In genomic region chr9:99580655-99581054, GRCm38 (mm10) we compare ENCODE assay signal across 9 mouse cellular contexts. TPM values are rescaled to one million over a fixed set of nuclear protein-coding genes. Genes with fewer than 3 reads are reported as not detected.
A peak's percentile ranks its signal among the peaks of the same experiment; 100 is the strongest.
DNase-seq lines count a peak whose midpoint lies in the region; ATAC-seq and TF ChIP-seq lines count a peak whose summit lies in the region.
"Had no signal": no experiment of that assay in that cellular context is flagged by ENCODE, and none has a peak within 500 bp of the region (broad histone marks: within the 10 kb centered on the region; RNA-seq: fewer than 3 reads in every experiment).

No protein-coding gene starts in this region.

- H3K27ac ChIP-seq in kidney, embryonic 15.5 days = no peak overlapping the region
- no peak overlapping the region for H3K27ac ChIP-seq in liver, postnatal 0 days (ENCODE audit: low read depth)
- H3K27ac ChIP-seq in small intestine, adult 2 months (ENCODE audit: insufficient read depth, low read depth, low read length) = no peak overlapping the region
- H3K27ac ChIP-seq: liver, embryonic 15.5 days had no signal

- peak; percentile 57 for TF ChIP-seq CTCF in E14TG2a.4 (conservative IDR thresholded peaks at IDR 0.05; ENCODE audit: low read length)
- peak; percentile 85 for TF ChIP-seq CTCF in liver, postnatal 0 days (IDR thresholded peaks at IDR 0.05; ENCODE audit: low read depth)
- TF ChIP-seq CTCF in small intestine, adult 2 months (IDR thresholded peaks at IDR 0.05; ENCODE audit: extremely low read depth, insufficient read length, insufficient replicate concordance, low read depth, low read length) = peak; percentile 43; the same call in 1 of the 2 replicates

- 44% methylated on average over 2 of the region's 2 CpGs for whole genome bisulfite sequencing in kidney, embryonic 15.5 days
- WGBS in liver, postnatal 0 days (ENCODE audit: insufficient replicate concordance) = 37% methylated on average over 2 of the region's 2 CpGs
- WGBS in small intestine, adult 2 months = 20% methylated on average over 2 of the region's 2 CpGs

- no peaks in the 10 kb centered on the region for H3K27me3 ChIP-seq in kidney, embryonic 15.5 days
- no peaks in the 10 kb centered on the region for H3K27me3 ChIP-seq in E14TG2a.4 (ENCODE audit: insufficient read depth, low read length)
- no peaks in the 10 kb centered on the region for H3K27me3 ChIP-seq in liver, postnatal 0 days (ENCODE audit: insufficient read depth, low read length)
- H3K27me3 ChIP-seq in small intestine, adult 2 months (ENCODE audit: control insufficient read depth, insufficient read depth, low read length) = no peaks in the 10 kb centered on the region
- H3K27me3 ChIP-seq: liver, embryonic 15.5 days had no signal

- no peaks in the 10 kb centered on the region for H3K9me3 ChIP-seq in kidney, embryonic 15.5 days (replicated peaks)
- H3K9me3 ChIP-seq in E14TG2a.4 (ENCODE audit: low read length) = no peaks in the 10 kb centered on the region
- no peaks in the 10 kb centered on the region for H3K9me3 ChIP-seq in liver, postnatal 0 days (ENCODE audit: low read length)
- H3K9me3 ChIP-seq: liver, embryonic 15.5 days had no signal

- no peak overlapping the region for H3K9ac ChIP-seq in kidney, embryonic 15.5 days
- H3K9ac ChIP-seq in liver, postnatal 0 days (replicated peaks) = no peak overlapping the region
- H3K9ac ChIP-seq: liver, embryonic 15.5 days had no signal

- no peak for TF ChIP-seq EP300 in liver, postnatal 0 days (IDR thresholded peaks at IDR 0.05; ENCODE audit: low read depth)

- H3K4me1 ChIP-seq in kidney, embryonic 15.5 days = peaks cover 9% of the 10 kb centered on the region
- H3K4me1 ChIP-seq in E14TG2a.4 (replicated peaks; ENCODE audit: low read depth, low read length) = peaks cover 36% of the 10 kb centered on the region
- peaks cover 3% of the 10 kb centered on the region; the same call in 1 of the 2 replicates for H3K4me1 ChIP-seq in liver, postnatal 0 days (ENCODE audit: insufficient read depth)
- peaks cover 6% of the 10 kb centered on the region; the same call in 1 of the 2 replicates for H3K4me1 ChIP-seq in small intestine, adult 2 months (ENCODE audit: control insufficient read depth, insufficient read depth, insufficient read length, low read length)

- no peak for ATAC-seq in kidney, embryonic 15.5 days (replicated peaks; ENCODE audit: low FRiP score)
- peak; percentile 33; the same call in 1 of the 2 replicates for ATAC-seq in liver, postnatal 0 days

- H3K4me2 ChIP-seq in kidney, embryonic 15.5 days = no peak overlapping the region
- no peak overlapping the region for H3K4me2 ChIP-seq in liver, postnatal 0 days (ENCODE audit: low read depth, low read length)
- H3K4me2 ChIP-seq: liver, embryonic 15.5 days had no signal

- TF ChIP-seq POLR2A in small intestine, adult 2 months (IDR thresholded peaks at IDR 0.05; ENCODE audit: low read depth, low read length) = no peak

- H3K4me3 ChIP-seq in kidney, embryonic 15.5 days (replicated peaks) = no peak overlapping the region
- no peak overlapping the region for H3K4me3 ChIP-seq in E14TG2a.4 (replicated peaks; ENCODE audit: low read length)
- H3K4me3 ChIP-seq in liver, postnatal 0 days (ENCODE audit: low read depth, low read length) = no peak overlapping the region
- H3K4me3 ChIP-seq in small intestine, adult 2 months (ENCODE audit: low read depth, low read length) = no peak overlapping the region
- H3K4me3 ChIP-seq: liver, embryonic 15.5 days had no signal

- DNase-seq in adrenal gland, adult (ENCODE audit: inconsistent age in 2 of 2, low spot score in 1 of 2) = peak; percentile 30 to 74
- DNase-seq in adrenal gland, adult 8-10 months = no peak
- peak; percentile 24 to 42 for DNase-seq in kidney, adult 8-10 months
- peak; percentile 70 for DNase-seq in embryo, embryonic 10.5 days (ENCODE audit: low spot score)
- peak; percentile 38 for DNase-seq in liver, postnatal 0 days

- H3K36me3 ChIP-seq in kidney, embryonic 15.5 days = peaks cover 59% of the 10 kb centered on the region
- H3K36me3 ChIP-seq in E14TG2a.4 (ENCODE audit: insufficient read depth, low read length) = peaks cover 72% of the 10 kb centered on the region
- peaks cover 35% of the 10 kb centered on the region for H3K36me3 ChIP-seq in liver, postnatal 0 days (replicated peaks; ENCODE audit: insufficient read depth, low read length)
- H3K36me3 ChIP-seq in small intestine, adult 2 months (ENCODE audit: control insufficient read depth, insufficient read depth, low read length) = peaks cover 34% of the 10 kb centered on the region

RNA-seq across cellular contexts. Expression of gene Dbr1, which starts 5.1 kb away (rescaled TPM):
- 10 to 100 TPM; 13.4 to 17.3 (median 16.5) TPM for total RNA-seq in adrenal gland, adult 8-10 months (2022)
- polyA plus RNA-seq in kidney, embryonic 15.5 days (2015; fragmentation: Nextera tagmentation; extraction: Ambion mirVana) = 29.0 and 31.6 TPM in 2 replicates
- 9.3 and 9.6 TPM in 2 replicates for polyA plus RNA-seq in liver, postnatal 0 days (2015; fragmentation: Nextera tagmentation; extraction: Ambion mirVana)
- polyA plus RNA-seq in small intestine, adult 2 months (2012; rRNA removed) = 4.3 and 11.9 TPM in 2 replicates

RNA-seq across cellular contexts. Expression of gene Armc8, which starts 12.0 kb away (rescaled TPM):
- total RNA-seq in adrenal gland, adult 8-10 months (2022) = 10 to 100 TPM; 31.3 to 35.5 (median 32.3) TPM
- polyA plus RNA-seq in kidney, embryonic 15.5 days (2015; fragmentation: Nextera tagmentation; extraction: Ambion mirVana) = 23.1 and 23.9 TPM in 2 replicates
- polyA plus RNA-seq in liver, postnatal 0 days (2015; fragmentation: Nextera tagmentation; extraction: Ambion mirVana) = 6.6 and 7.9 TPM in 2 replicates
- 5.9 and 9.5 TPM in 2 replicates for polyA plus RNA-seq in small intestine, adult 2 months (2012; rRNA removed)

RNA-seq across cellular contexts. Expression of gene A4gnt, which starts 31.6 kb away (rescaled TPM):
- total RNA-seq in adrenal gland, adult 8-10 months (2022) = not detected
- 0.44 and 0.51 TPM in 2 replicates for polyA plus RNA-seq in kidney, embryonic 15.5 days (2015; fragmentation: Nextera tagmentation; extraction: Ambion mirVana)
- polyA plus RNA-seq in liver, postnatal 0 days (2015; fragmentation: Nextera tagmentation; extraction: Ambion mirVana) = not detected in 2 replicates
- polyA plus RNA-seq in small intestine, adult 2 months (2012; rRNA removed) = 1.1 and 8.7 TPM in 2 replicates
- polyA plus RNA-seq: liver, embryonic 15.5 days had no signal

RNA-seq across cellular contexts. Expression of gene Dzip1l, which starts 48.6 kb away (rescaled TPM):
- total RNA-seq in adrenal gland, adult 8-10 months (2022) = 1 to 10 TPM; 4.8 to 6.8 (median 5.1) TPM
- 19.7 and 26.7 TPM in 2 replicates for polyA plus RNA-seq in kidney, embryonic 15.5 days (2015; fragmentation: Nextera tagmentation; extraction: Ambion mirVana)
- polyA plus RNA-seq in liver, postnatal 0 days (2015; fragmentation: Nextera tagmentation; extraction: Ambion mirVana) = 0.50 and 0.73 TPM in 2 replicates
- polyA plus RNA-seq in small intestine, adult 2 months (2012; rRNA removed) = 1.2 and 1.4 TPM in 2 replicates
